Mouse (Mus musculus) heart, embryonic 14.5 days (tissue): ENCODE data around the gene Kat5. TPM values are rescaled to one million over a fixed set of nuclear protein-coding genes. Genes with fewer than 3 reads are reported as not detected.

Experiments used
- ATAC-seq: fragments of 200-750 bp; cut with Nextera tagmentation; 2 replicates; pipeline ENCODE4 v1.8.0; 2017; ENCODE audit warnings: low read depth, moderate TSS enrichment; ENCODE audit not compliant: insufficient number of reproducible peaks, insufficient read depth, low FRiP score
- H3K27ac ChIP-seq, 2 experiments: fragments of 200-500 bp in 1 of 2; fragments of 300-500 bp in 1 of 2; sonication (generic) in 1 of 2; replicated peaks in 1 of 2; 2 replicates each; pipeline ENCODE4 v1.5.1; 2012 to 2014; ENCODE audit warnings: low read depth in 2 of 2, low read length in 2 of 2, control low read depth in 1 of 2, mild to moderate bottlenecking in 1 of 2, mixed read lengths in 1 of 2; ENCODE audit not compliant: control insufficient read depth in 1 of 2, insufficient read depth in 1 of 2
- H3K27me3 ChIP-seq: fragments of 300-500 bp; sonication (generic); 2 replicates; pipeline ENCODE4 v1.6.1; 2014; ENCODE audit warnings: mild to moderate bottlenecking, low read length, control low read depth; ENCODE audit not compliant: control insufficient read depth, insufficient read depth
- H3K36me3 ChIP-seq: fragments of 300-500 bp; sonication (generic); 2 replicates; pipeline ENCODE4 v1.6.1; 2014; ENCODE audit warnings: mild to moderate bottlenecking, control low read depth, low read length, mixed read lengths; ENCODE audit not compliant: control insufficient read depth, insufficient read depth
- H3K4me1 ChIP-seq, 2 experiments: fragments of 200-500 bp in 1 of 2; fragments of 300-500 bp in 1 of 2; sonication (generic) in 1 of 2; 2 replicates each; pipeline ENCODE4 v1.6.1; 2012 to 2014; ENCODE audit warnings: low read length in 2 of 2, control low read depth in 1 of 2, mixed read lengths in 1 of 2; ENCODE audit not compliant: control insufficient read depth in 2 of 2, insufficient read depth in 2 of 2
- H3K4me2 ChIP-seq: fragments of 300-500 bp; sonication (generic); 2 replicates; pipeline ENCODE4 v1.6.1; 2014; ENCODE audit warnings: mild to moderate bottlenecking, low read length
- H3K4me3 ChIP-seq, 2 experiments: fragments of 200-500 bp in 1 of 2; fragments of 300-500 bp in 1 of 2; sonication (generic) in 1 of 2; 2 replicates each; pipeline ENCODE4 v1.5.1; 2012 to 2014; ENCODE audit warnings: low read length in 2 of 2, mild to moderate bottlenecking in 2 of 2, control low read depth in 1 of 2, low read depth in 1 of 2, moderate library complexity in 1 of 2; ENCODE audit not compliant: control insufficient read depth in 1 of 2, insufficient read depth in 1 of 2
- H3K9ac ChIP-seq: fragments of 300-500 bp; sonication (generic); 2 replicates; pipeline ENCODE4 v1.6.1; 2014; ENCODE audit warnings: mild to moderate bottlenecking, low read length
- H3K9me3 ChIP-seq: fragments of 300-500 bp; sonication (generic); 2 replicates; pipeline ENCODE4 v1.6.1; 2016; ENCODE audit warnings: low read length, control low read depth; ENCODE audit not compliant: control insufficient read depth
- WGBS: fragments of 180-500 bp; shearing (Covaris S2); extraction: QIAGEN DNeasy Blood & Tissue Kit; methylation state at CpG from one replicate; pipeline ENCODE4 v1.1.7; 2014; 5-methylcytosine and 5-hydroxymethylcytosine counted together
- polyA plus RNA-seq: library from polyadenylated mRNA; unstranded; fragments of >200 nt; fragmentation: Nextera tagmentation; extraction: Ambion mirVana; gene quantifications from 2 replicates; pipeline ENCODE4 v1.2.1, GENCODE M21; 2014

Kat5 gene
- polyA plus RNA-seq, 1 experiment from 2014 or later, result 20.0 TPM

- H3K36me3 ChIP-seq, result peaks cover 77% of the 10 kb centered on the region
- H3K27ac ChIP-seq, result peak overlapping the region; percentile 59 to 69
- 9% methylated on average over 26 of the region's 26 CpGs for WGBS
- H3K27me3 ChIP-seq, result no peaks in the 10 kb centered on the region
- H3K9me3 ChIP-seq, result no peaks in the 10 kb centered on the region
- H3K4me1 ChIP-seq, result peaks cover 13 to 15% of the 10 kb centered on the region in 2 experiments
- peak overlapping the region; percentile 65 for H3K4me2 ChIP-seq
- peak overlapping the region; percentile 27 to 33 for H3K4me3 ChIP-seq
- peak; percentile 84 for ATAC-seq
- peak overlapping the region; percentile 67 for H3K9ac ChIP-seq
These were observed 38.6 kb upstream of the Kat5 start for GRCm38 (mm10) chr19:5648401-5649297.

- no peaks in the 10 kb centered on the region for H3K27me3 ChIP-seq
- no peaks in the 10 kb centered on the region for H3K9me3 ChIP-seq
- peaks cover 13 to 15% of the 10 kb centered on the region in 2 experiments for H3K4me1 ChIP-seq
- H3K4me2 ChIP-seq, result no peak overlapping the region
- WGBS, result 92% methylated on average over 6 of the region's 6 CpGs
- ATAC-seq, result no peak
- no peak overlapping the region for H3K4me3 ChIP-seq
- H3K36me3 ChIP-seq, result peaks cover 77% of the 10 kb centered on the region
- H3K27ac ChIP-seq, result peak overlapping the region; percentile 59 to 69; a peak in 3 of 4 replicates
- no peak overlapping the region for H3K9ac ChIP-seq
These were observed 37.8 kb upstream of the Kat5 start for GRCm38 (mm10) chr19:5647791-5648190.

- 89% methylated on average over 8 of the region's 8 CpGs for WGBS
- H3K27ac ChIP-seq, result no peak overlapping the region
- peaks cover 77% of the 10 kb centered on the region for H3K36me3 ChIP-seq
These were observed 36.8 kb upstream of the Kat5 start for GRCm38 (mm10) chr19:5646731-5647330.

GRCm38 (mm10) chr19:5645280-5645679, 35.2 kb upstream of the Kat5 start:
- 94% methylated on average over 9 of the region's 9 CpGs for WGBS
- H3K9me3 ChIP-seq, result no peaks in the 10 kb centered on the region
- peaks cover 16 to 23% of the 10 kb centered on the region in 2 experiments for H3K4me1 ChIP-seq
- H3K9ac ChIP-seq, result no peak overlapping the region
- no peak overlapping the region for H3K4me3 ChIP-seq
- peaks cover 77% of the 10 kb centered on the region for H3K36me3 ChIP-seq
- ATAC-seq, result no peak
- H3K4me2 ChIP-seq, result no peak overlapping the region
- no peaks in the 10 kb centered on the region for H3K27me3 ChIP-seq
- no peak overlapping the region for H3K27ac ChIP-seq

More at GRCm38 (mm10) chr19:5646731-5647330, 36.8 kb upstream of the Kat5 start:
- Histone ChIP-seq H3K27me3 (no peaks in the 10 kb centered on the region), H3K4me2 (no peak overlapping the region), H3K9ac (no peak overlapping the region), H3K9me3 (no peaks in the 10 kb centered on the region), H3K4me3 (no peak overlapping the region), H3K4me1 (peaks cover 13 to 15% of the 10 kb centered on the region in 2 experiments)
- ATAC-seq, result no peak

- Histone ChIP-seq H3K4me3 (no peak overlapping the region), H3K4me1 (peaks cover 17 to 33% of the 10 kb centered on the region in 2 experiments), H3K36me3 (peaks cover 82% of the 10 kb centered on the region), H3K27ac (no peak overlapping the region), H3K9ac (no peak overlapping the region), H3K4me2 (no peak overlapping the region), H3K27me3 (no peaks in the 10 kb centered on the region), H3K9me3 (no peaks in the 10 kb centered on the region)
- no peak for ATAC-seq
- WGBS, result 84% methylated on average over 8 of the region's 8 CpGs
These were observed 31.6 kb upstream of the Kat5 start for GRCm38 (mm10) chr19:5641641-5642040.

GRCm38 (mm10) chr19:5641021-5641420, 31.0 kb upstream of the Kat5 start:
- peak overlapping the region; percentile 12 to 51; a peak in 3 of 4 replicates for H3K27ac ChIP-seq
- WGBS, result 85% methylated on average over 17 of the region's 17 CpGs

GRCm38 (mm10) chr19:5640339-5640738, 30.3 kb upstream of the Kat5 start:
- peaks cover 69% of the 10 kb centered on the region for H3K36me3 ChIP-seq
- H3K27ac ChIP-seq, result peak overlapping the region; percentile 12 to 51; a peak in 3 of 4 replicates
- no peaks in the 10 kb centered on the region for H3K9me3 ChIP-seq
- peaks cover 18 to 36% of the 10 kb centered on the region in 2 experiments for H3K4me1 ChIP-seq
- no peaks in the 10 kb centered on the region for H3K27me3 ChIP-seq
- WGBS, result 21% methylated on average over 9 of the region's 9 CpGs
- H3K4me3 ChIP-seq, result no peak overlapping the region
- ATAC-seq, result no peak
- peak overlapping the region; percentile 55 for H3K9ac ChIP-seq
- no peak overlapping the region; the same call in 1 of the 2 replicates for H3K4me2 ChIP-seq

More at GRCm38 (mm10) chr19:5641021-5641420, 31.0 kb upstream of the Kat5 start:
- no peaks in the 10 kb centered on the region for H3K27me3 ChIP-seq
- ATAC-seq, result no peak
- peaks cover 76% of the 10 kb centered on the region for H3K36me3 ChIP-seq
- peaks cover 18 to 36% of the 10 kb centered on the region in 2 experiments for H3K4me1 ChIP-seq
- H3K4me2 ChIP-seq, result no peak overlapping the region
- H3K4me3 ChIP-seq, result no peak overlapping the region
- peak overlapping the region; percentile 55; the same call in 1 of the 2 replicates for H3K9ac ChIP-seq
- no peaks in the 10 kb centered on the region for H3K9me3 ChIP-seq
